Mouse (Mus musculus): ENCODE measurements at regions not wholly inside any gene's neighbourhood (a gene's known extent, or its start where the extent isn't known, plus 50 kb on each side); places are given as distances from the start of the nearest gene placed in this dataset.

DNA sequence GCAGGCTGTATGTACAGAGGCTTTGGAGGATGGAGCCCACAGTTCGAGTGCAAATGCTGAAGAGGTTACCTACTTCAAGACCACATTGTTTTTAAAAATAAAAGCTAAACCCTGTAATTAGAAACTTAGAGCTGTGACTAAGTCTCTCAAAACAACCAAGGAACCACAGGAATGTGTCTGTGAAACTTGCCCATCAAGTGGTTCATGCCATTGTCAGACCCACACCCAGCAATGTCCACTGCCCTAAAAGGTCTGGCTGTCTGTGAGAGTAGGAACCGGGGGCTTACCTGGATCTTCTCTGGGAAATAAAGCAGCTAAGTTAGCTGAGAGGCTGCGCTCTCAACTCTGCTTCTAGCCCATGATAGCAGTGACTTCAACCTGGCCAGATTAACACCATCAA is 87.8 kb upstream of the Foxq1 start:
- WGBS, result 90% methylated on average over 3 of the region's 3 CpGs
- H3K4me2 ChIP-seq (replicated peaks), result no peak overlapping the region
- H3K36me3 ChIP-seq, result no peaks in the 10 kb centered on the region
- no peaks in the 10 kb centered on the region for H3K27me3 ChIP-seq (replicated peaks)
- no peak overlapping the region for H3K4me3 ChIP-seq (replicated peaks)
- ATAC-seq, result no peak
- H3K9me3 ChIP-seq, result no peaks in the 10 kb centered on the region
- H3K27ac ChIP-seq, result no peak overlapping the region
- H3K4me1 ChIP-seq (replicated peaks), result no peaks in the 10 kb centered on the region
- no peak overlapping the region for H3K9ac ChIP-seq

GRCm38 (mm10) chr13:31468983-31469382 is 87.0 kb upstream of the Foxq1 start:
- Histone ChIP-seq H3K9ac (no peak overlapping the region), H3K4me3 (replicated peaks) (no peak overlapping the region), H3K27ac (no peak overlapping the region), H3K4me2 (replicated peaks) (no peak overlapping the region), H3K27me3 (replicated peaks) (no peaks in the 10 kb centered on the region), H3K36me3 (no peaks in the 10 kb centered on the region), H3K4me1 (replicated peaks) (no peaks in the 10 kb centered on the region), H3K9me3 (no peaks in the 10 kb centered on the region)
- 72% methylated on average over 3 of the region's 3 CpGs for WGBS
- no peak for ATAC-seq

GRCm38 (mm10) chr13:31472366-31472765 is 83.6 kb upstream of the Foxq1 start:
- Histone ChIP-seq H3K36me3 (no peaks in the 10 kb centered on the region), H3K4me3 (replicated peaks) (no peak overlapping the region), H3K9ac (no peak overlapping the region), H3K4me1 (replicated peaks) (no peaks in the 10 kb centered on the region), H3K27me3 (replicated peaks) (no peaks in the 10 kb centered on the region), H3K27ac (no peak overlapping the region), H3K4me2 (replicated peaks) (no peak overlapping the region), H3K9me3 (no peaks in the 10 kb centered on the region)
- 84% methylated on average over 5 of the region's 5 CpGs for WGBS
- ATAC-seq, result no peak

- H3K4me3 ChIP-seq (replicated peaks), result no peak overlapping the region
- H3K9ac ChIP-seq, result no peak overlapping the region
- WGBS, result 64% methylated on average over 4 of the region's 4 CpGs
Observed at GRCm38 (mm10) chr13:31472804-31473203, 83.1 kb upstream of the Foxq1 start.

DNA sequence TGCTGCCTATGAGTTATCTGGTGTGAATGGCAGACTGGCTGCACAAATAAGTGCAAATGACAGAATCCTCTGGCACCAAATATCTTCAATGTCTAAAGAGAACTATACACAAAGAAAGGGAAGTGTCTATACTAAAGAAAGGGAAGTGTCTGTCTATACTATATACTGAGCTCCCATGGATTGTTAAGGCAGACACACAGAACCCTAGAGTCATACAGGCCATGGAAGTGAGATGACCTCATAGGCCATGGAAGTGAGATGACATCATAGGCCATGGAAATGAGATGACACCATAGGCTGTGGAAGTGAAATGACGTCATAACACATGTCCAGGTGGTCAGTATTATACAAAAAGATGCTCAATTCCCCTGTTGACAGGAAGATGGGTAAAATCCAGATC is 82.7 kb upstream of the Foxq1 start:
- WGBS, result 81% methylated on average over 1 of the region's 1 CpGs
- Histone ChIP-seq H3K36me3 (no peaks in the 10 kb centered on the region), H3K4me1 (replicated peaks) (no peaks in the 10 kb centered on the region)

More at GRCm38 (mm10) chr13:31472804-31473203, 83.1 kb upstream of the Foxq1 start:
- H3K4me2 ChIP-seq (replicated peaks), result no peak overlapping the region
- H3K9me3 ChIP-seq, result no peaks in the 10 kb centered on the region
- no peaks in the 10 kb centered on the region for H3K36me3 ChIP-seq
- no peak for ATAC-seq
- no peak overlapping the region for H3K27ac ChIP-seq
- no peaks in the 10 kb centered on the region for H3K27me3 ChIP-seq (replicated peaks)
- H3K4me1 ChIP-seq (replicated peaks), result no peaks in the 10 kb centered on the region

DNA sequence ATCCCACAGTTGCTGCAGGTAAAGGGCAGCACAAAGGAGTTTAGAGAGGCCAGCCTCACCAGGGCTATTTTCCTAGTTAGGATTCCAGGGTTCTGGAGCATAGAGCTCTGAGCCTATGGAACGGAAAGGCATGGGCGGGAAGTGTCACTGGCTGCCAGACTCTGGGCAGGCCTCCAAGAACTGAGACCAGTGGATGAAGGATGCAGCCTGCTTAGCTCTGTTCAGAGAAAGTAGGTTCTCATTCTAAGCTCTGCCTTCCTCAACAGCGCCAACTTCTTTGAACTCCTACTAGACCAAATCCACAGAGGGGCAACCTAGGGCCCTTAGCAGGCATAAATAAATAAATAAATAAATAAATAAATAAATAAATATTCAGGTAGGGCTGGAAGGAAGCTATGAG is 80.1 kb upstream of the Foxq1 start:
- Histone ChIP-seq H3K36me3 (no peaks in the 10 kb centered on the region), H3K9ac (no peak overlapping the region), H3K4me1 (replicated peaks) (no peaks in the 10 kb centered on the region), H3K4me2 (replicated peaks) (no peak overlapping the region), H3K27ac (no peak overlapping the region), H3K27me3 (replicated peaks) (no peaks in the 10 kb centered on the region), H3K9me3 (no peaks in the 10 kb centered on the region), H3K4me3 (replicated peaks) (no peak overlapping the region)
- 0 out of 2 replicates have a peak, but pooled peaks have one; percentile 41 for ATAC-seq
- 65% methylated on average over 3 of the region's 3 CpGs for WGBS

More for the DNA sequence above, 82.7 kb upstream of the Foxq1 start:
- ATAC-seq, result no peak
- Histone ChIP-seq H3K9ac (no peak overlapping the region), H3K27ac (no peak overlapping the region), H3K4me3 (replicated peaks) (no peak overlapping the region), H3K9me3 (no peaks in the 10 kb centered on the region), H3K27me3 (replicated peaks) (no peaks in the 10 kb centered on the region), H3K4me2 (replicated peaks) (no peak overlapping the region)

- WGBS, result 21% methylated on average over 1 of the region's 1 CpGs
- no peaks in the 10 kb centered on the region for H3K36me3 ChIP-seq
- no peaks in the 10 kb centered on the region for H3K4me1 ChIP-seq (replicated peaks)
- H3K9me3 ChIP-seq, result no peaks in the 10 kb centered on the region
- H3K27ac ChIP-seq, result no peak overlapping the region
- peak; percentile 91 for ATAC-seq
- no peaks in the 10 kb centered on the region for H3K27me3 ChIP-seq (replicated peaks)
- H3K4me3 ChIP-seq (replicated peaks), result no peak overlapping the region
- H3K4me2 ChIP-seq (replicated peaks), result no peak overlapping the region
- H3K9ac ChIP-seq, result no peak overlapping the region
Observed at GRCm38 (mm10) chr13:31477171-31477867, 78.6 kb upstream of the Foxq1 start.

- 54% methylated on average over 7 of the region's 7 CpGs for WGBS
- Histone ChIP-seq H3K36me3 (no peaks in the 10 kb centered on the region), H3K9ac (no peak overlapping the region), H3K27ac (no peak overlapping the region), H3K9me3 (no peaks in the 10 kb centered on the region), H3K4me3 (replicated peaks) (no peak overlapping the region), H3K4me2 (replicated peaks) (no peak overlapping the region), H3K4me1 (replicated peaks) (no peaks in the 10 kb centered on the region), H3K27me3 (replicated peaks) (no peaks in the 10 kb centered on the region)
- no peak for ATAC-seq
Observed at GRCm38 (mm10) chr13:31481105-31481844, 74.7 kb upstream of the Foxq1 start.

GRCm38 (mm10) chr13:31486373-31486772 is 69.6 kb upstream of the Foxq1 start:
- H3K9ac ChIP-seq, result no peak overlapping the region
- H3K9me3 ChIP-seq, result no peaks in the 10 kb centered on the region
- no peak overlapping the region for H3K4me3 ChIP-seq (replicated peaks)
- 85% methylated on average over 3 of the region's 3 CpGs for WGBS
- H3K4me1 ChIP-seq (replicated peaks), result no peaks in the 10 kb centered on the region
- no peak overlapping the region for H3K4me2 ChIP-seq (replicated peaks)
- no peaks in the 10 kb centered on the region for H3K36me3 ChIP-seq
- no peak for ATAC-seq
- H3K27me3 ChIP-seq (replicated peaks), result no peaks in the 10 kb centered on the region
- H3K27ac ChIP-seq, result no peak overlapping the region

DNA sequence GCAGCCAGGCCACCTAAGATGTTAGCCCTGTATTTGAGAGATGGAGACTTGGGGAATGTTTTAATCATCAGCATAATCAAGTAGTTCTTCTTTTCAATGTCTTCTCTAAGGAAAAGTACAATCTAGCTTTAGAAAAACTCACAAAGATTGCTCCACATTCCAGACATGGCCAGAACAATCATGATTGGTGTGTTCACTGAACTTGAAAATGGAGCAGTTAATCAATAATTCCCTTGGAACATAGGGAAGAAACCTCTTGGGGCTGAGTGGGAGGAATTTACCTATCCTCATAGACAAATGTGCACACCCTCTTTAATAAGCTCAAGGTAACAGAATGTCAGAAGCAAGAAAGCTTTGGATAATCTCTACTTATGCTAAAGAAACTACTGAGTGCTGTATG is 67.7 kb upstream of the Foxq1 start:
- H3K4me1 ChIP-seq (replicated peaks), result no peaks in the 10 kb centered on the region
- no peak overlapping the region for H3K27ac ChIP-seq
- no peak overlapping the region for H3K9ac ChIP-seq
- no peak overlapping the region for H3K4me2 ChIP-seq (replicated peaks)
- no peaks in the 10 kb centered on the region for H3K27me3 ChIP-seq (replicated peaks)
- H3K36me3 ChIP-seq, result no peaks in the 10 kb centered on the region
- H3K9me3 ChIP-seq, result no peaks in the 10 kb centered on the region
- H3K4me3 ChIP-seq (replicated peaks), result no peak overlapping the region
- ATAC-seq, result no peak

GRCm38 (mm10) chr13:31503191-31503590 is 52.7 kb upstream of the Foxq1 start:
- H3K27ac ChIP-seq, result no peak overlapping the region
- no peak for ATAC-seq
- H3K27me3 ChIP-seq (replicated peaks), result no peaks in the 10 kb centered on the region
- H3K4me1 ChIP-seq (replicated peaks), result peaks cover 6% of the 10 kb centered on the region; the same call in 1 of the 2 replicates
- 78% methylated on average over 10 of the region's 10 CpGs for WGBS
- no peaks in the 10 kb centered on the region for H3K9me3 ChIP-seq
- H3K4me3 ChIP-seq (replicated peaks), result no peak overlapping the region
- no peak overlapping the region for H3K9ac ChIP-seq
- H3K36me3 ChIP-seq, result no peaks in the 10 kb centered on the region
- H3K4me2 ChIP-seq (replicated peaks), result no peak overlapping the region

DNA sequence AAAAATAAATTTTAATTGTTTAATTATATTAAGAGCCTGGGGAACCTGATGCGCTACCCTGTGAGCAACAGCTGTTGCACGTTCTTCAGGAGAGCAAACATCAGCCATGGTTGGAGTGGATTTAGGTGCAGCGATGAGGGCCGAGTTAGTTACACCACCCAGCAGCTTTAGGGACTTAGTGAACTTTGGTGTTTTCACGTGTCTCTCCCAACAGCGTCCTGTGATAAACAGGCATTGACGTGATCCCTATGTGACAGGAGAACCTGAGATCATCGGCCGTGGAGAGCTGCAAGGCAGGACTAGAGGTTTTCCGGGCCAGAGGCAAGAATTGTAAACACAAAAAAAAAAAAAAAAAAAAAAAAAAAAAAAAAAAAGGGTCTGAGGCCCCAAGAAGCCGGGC is 52.1 kb upstream of the Foxq1 start:
- H3K36me3 ChIP-seq, result no peaks in the 10 kb centered on the region
- no peak overlapping the region for H3K4me3 ChIP-seq (replicated peaks)
- no peak overlapping the region for H3K27ac ChIP-seq
- H3K27me3 ChIP-seq (replicated peaks), result no peaks in the 10 kb centered on the region
- no peak overlapping the region for H3K4me2 ChIP-seq (replicated peaks)
- no peaks in the 10 kb centered on the region for H3K9me3 ChIP-seq
- no peak for ATAC-seq
- WGBS, result 75% methylated on average over 11 of the region's 11 CpGs
- H3K4me1 ChIP-seq (replicated peaks), result peaks cover 6% of the 10 kb centered on the region; the same call in 1 of the 2 replicates
- no peak overlapping the region for H3K9ac ChIP-seq

GRCm38 (mm10) chr13:31504316-31504715 is 51.6 kb upstream of the Foxq1 start:
- Histone ChIP-seq H3K9ac (no peak overlapping the region), H3K27ac (no peak overlapping the region), H3K4me1 (replicated peaks) (peaks cover 6% of the 10 kb centered on the region; the same call in 1 of the 2 replicates), H3K27me3 (replicated peaks) (no peaks in the 10 kb centered on the region), H3K4me2 (replicated peaks) (no peak overlapping the region), H3K4me3 (replicated peaks) (no peak overlapping the region), H3K36me3 (no peaks in the 10 kb centered on the region), H3K9me3 (no peaks in the 10 kb centered on the region)
- ATAC-seq, result no peak
- 78% methylated on average over 6 of the region's 7 CpGs for WGBS

All from intestine, embryonic 15.5 days (tissue).